Mouse (Mus musculus) lung, postnatal 0 days (tissue): ENCODE measurements around the gene Cdc37l1.

Source experiments
- CTCF ChIP-seq: IDR thresholded peaks from 2 replicates; pipeline ENCODE4 v1.5.1; 2016; ENCODE audit warnings: antibody characterized with exemption, mild to moderate bottlenecking
- EP300 ChIP-seq: IDR thresholded peaks from 2 replicates; pipeline ENCODE4 v1.6.1; 2016; ENCODE audit warnings: antibody characterized with exemption, mild to moderate bottlenecking, control low read depth

GRCm38 (mm10) chr19:28947311-28947710 lies 42.8 kb upstream of the Cdc37l1 start:
- TF ChIP-seq CTCF: no peak
- TF ChIP-seq EP300: no peak
